Mouse (Mus musculus) mouse trophoblast stem cell (cell line): Measurements from ENCODE around the gene Aga.
"Not testable (repeated sequence)": the region's sequence is repeated elsewhere in the genome, so short reads cannot be mapped to it uniquely, and the experiment has no call there.

ENCODE experiments used
- in situ Hi-C, 2 experiments: fragments of 300-500 bp; cut with MseI, MboI; formaldehyde crosslinking; loops; 2 replicates in 1 of 2; 3 replicates in 1 of 2; pipeline ENCODE4 v1.15.1; 2025

The Aga gene

DNA sequence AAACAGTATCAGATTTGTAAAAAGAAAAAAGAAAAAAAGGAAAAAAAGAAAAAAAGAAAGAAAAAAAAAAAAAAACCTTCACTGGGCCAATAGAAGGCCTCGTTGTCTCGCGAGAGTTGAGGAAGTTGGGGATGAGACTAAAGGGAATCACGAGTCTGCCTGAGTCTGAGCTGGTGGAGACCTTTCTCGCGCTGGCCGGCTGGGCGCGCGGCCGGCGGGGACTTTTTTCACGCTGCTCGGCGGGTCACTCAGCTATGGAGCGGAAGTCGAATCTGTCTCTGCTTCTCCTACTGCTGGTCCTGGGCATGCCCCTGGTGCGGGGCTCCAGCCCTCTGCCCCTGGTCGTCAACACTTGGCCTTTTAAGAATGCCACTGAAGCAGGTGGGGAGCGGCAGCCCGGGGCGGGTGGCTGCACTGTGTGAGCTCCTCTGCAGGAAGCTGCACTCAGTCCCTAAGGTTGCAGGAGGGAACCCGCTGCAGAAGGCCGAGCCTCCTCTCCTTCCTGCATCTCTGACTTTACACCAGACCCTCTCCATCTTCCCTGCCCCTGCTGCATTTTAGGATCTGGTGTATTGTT lies at the start of gene Aga:
TSS of gene Aga (plus strand) at position 177 of the 577 bp plus-strand sequence.
- in situ Hi-C loops, result no loop called here

GRCm38 (mm10) chr8:53489063-53489462 lies 22.5 kb upstream of the Aga start:
- in situ Hi-C loops, result no loop called here

GRCm38 (mm10) chr8:53496216-53496615 lies 15.3 kb upstream of the Aga start:
- in situ Hi-C loops, result no loop called here

- in situ Hi-C loops, result no loop called here
Observed at GRCm38 (mm10) chr8:53496885-53497326, 14.6 kb upstream of the Aga start.

- in situ Hi-C loops, result not testable (repeated sequence)
Observed at GRCm38 (mm10) chr8:53538049-53538448, 26.5 kb downstream of the Aga start.

DNA sequence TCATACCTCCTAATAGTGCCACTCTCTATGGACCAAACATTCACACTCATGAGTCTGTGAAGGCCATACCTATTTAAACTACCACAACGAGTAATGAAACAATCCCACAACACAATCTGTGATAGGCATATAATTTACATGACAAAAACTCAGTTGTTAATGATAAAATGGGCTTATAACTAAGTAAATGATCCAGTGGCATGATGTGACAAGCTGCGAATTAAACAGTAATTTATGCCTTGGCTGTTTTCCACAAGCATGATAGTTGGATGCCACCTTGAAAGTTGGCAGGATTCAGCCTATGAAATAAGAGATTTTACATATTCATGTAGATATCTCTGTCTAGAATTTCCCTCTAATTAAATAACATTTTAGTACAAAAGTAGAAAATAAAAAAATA lies 28.1 kb downstream of the Aga start:
- in situ Hi-C loops, result no loop called here

- in situ Hi-C loops, result no loop called here
Observed at GRCm38 (mm10) chr8:53562441-53563040, 51.0 kb downstream of the Aga start.

DNA sequence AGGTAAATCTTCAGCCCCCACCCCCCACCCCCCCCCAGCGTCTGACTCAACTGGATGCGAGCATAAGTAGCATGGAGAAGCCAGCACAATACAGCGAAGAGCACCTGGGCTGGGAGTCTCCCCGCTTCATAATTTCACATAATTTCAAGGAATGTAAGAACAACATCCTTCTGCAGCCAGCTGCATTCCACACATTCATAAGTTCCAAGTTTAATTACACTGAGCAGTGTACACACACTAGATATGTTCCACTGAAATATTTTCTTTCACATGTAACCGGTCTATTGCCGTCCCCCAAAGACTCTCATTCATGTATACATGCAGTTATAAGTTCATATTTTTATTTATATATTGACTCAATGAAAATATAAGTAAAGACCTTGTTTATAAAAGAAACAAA lies 54.7 kb downstream of the Aga start:
- in situ Hi-C loops, result no loop called here
